Mouse (Mus musculus) v-Abl transformed pro-B cells (cell line): ENCODE data around the gene Cdk16.
"Not testable (repeated sequence)": the region's sequence is repeated elsewhere in the genome, so short reads cannot be mapped to it uniquely, and the experiment has no call there.

Experiments
- in situ Hi-C, 2 experiments: fragments of 400-800 bp; cut with MboI; formaldehyde crosslinking; loops; one replicate each; pipeline ENCODE4 v1.15.1; 2025; ENCODE audit not compliant: unreplicated experiment in 2 of 2

Gene Cdk16

DNA sequence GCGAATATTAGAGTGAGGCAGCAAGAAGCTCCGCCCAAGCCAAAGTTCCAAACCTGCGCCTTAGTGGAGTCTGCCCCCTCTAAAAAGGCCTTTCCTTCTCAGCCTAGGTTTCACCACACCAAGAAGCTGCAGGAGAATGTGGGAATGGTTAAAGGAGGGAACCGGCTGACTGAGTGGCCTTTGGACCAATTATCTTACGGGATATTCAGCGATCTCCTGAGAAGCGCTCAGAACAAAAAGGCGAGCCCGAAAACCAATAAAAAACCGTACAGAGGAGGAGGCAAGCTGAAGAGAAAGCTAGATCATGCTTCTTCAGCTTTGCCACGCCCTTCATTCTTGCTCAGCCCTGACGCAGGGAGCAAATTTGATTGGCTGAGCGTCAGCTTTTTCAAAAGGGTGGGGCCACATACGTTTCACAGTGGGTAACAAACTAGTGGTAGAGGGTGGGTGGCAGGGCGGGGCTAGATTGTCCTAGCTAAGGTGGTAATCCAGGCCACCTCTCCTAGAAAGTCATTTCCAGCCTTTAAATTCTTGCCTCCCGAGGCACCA is at the start of gene Cdk16:
Gene Cdk16, plus strand, starts transcription at position 436 of the 549 bp plus-strand sequence.
- in situ Hi-C loops: no loop called here

DNA sequence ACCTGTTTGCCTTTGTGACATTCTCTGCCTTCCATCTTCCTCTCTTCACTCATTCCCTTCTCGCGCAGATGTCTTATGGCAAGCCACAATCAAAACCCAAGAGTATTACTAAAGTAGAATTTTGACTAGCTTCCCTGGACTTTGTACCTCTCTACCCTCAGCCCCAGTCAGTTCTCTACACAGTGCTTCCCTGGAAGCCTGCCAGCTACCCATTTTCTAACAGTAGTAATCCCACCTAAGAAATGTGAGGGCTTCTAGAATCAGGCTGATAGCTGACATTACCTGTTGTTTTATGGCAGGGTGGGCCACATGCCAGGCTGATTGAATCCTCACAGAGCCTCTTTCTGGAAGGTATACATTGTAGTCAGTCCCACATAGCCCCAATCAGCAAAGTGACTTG is 49.6 kb upstream of the Cdk16 start:
- in situ Hi-C loops: no loop called here

DNA sequence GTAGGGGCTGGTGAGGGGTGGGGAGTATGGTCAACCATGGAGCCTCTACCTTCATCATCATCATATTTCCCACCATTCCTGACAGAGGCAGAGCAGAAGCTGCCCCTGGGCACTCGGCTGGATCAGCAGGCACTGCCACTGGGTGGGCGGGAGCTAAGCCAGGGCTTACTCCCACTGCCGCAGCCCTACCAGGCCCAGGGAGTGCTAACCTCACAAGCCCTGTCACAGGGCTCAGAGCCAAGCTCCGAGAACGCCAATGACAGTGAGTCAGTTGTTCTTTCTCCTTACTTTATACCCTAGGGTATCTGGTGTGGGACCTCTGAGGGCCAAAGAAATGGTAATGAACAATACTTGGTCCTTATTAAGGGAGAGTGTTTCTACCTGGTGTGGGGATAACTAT is 43.0 kb upstream of the Cdk16 start:
- in situ Hi-C loops: no loop called here

DNA sequence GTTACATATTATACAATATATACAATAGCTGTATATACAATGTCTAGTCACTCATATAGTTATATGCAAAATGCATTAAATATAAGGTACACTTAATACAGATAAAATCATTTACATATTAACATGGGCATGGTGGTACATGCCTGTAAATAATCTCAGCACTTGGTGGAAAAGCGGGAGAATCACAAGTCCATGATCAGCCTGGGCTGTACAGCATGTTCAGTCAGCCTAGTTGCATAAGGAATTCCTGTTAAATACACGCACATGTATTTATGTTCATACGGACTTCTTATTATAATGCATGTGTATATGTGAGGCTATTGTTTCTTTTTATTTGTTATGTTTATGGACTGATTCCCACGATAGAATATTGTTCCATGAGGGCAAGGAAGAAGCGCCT is 30.2 kb upstream of the Cdk16 start:
- in situ Hi-C loops: loop anchor here in 1 of 2 experiments (10.0 to 25.0 kb wide), 3 partner anchors 157 to 680 kb away; partner anchors contain the start of gene Cfp

DNA sequence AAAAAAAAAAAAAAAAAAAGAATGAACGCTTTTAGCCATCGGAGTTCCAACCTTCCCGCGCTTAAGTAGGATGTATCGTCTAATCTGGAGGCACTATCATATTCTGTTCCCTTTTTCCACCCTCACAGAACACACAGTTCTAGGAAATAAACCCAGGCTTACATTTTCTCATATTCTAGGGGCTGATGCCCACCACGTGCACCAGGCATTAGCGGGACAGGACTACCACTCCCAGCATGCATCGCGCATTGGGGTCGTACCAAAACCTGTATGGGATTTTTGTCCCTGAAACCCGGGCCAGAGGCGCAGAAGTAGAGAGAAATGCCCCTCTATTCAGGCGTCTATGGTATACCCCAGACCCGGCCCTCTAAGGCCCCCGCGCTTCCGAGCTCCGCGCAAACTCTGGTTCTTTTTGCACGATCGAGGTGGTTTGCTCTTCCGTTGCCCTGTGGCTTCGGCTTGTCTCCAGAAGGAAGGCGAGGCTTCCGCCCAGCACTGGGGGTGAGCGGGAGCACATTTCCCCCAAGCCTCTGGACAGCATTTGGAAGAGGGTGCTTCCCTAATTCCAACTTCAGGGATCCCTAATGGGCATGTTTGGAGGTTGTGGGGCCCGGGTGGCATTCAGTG is 29.6 kb upstream of the Cdk16 start, which contains the start of gene Uba1:
Gene Uba1, plus strand, starts transcription at position 301 of the 627 bp plus-strand sequence.
- in situ Hi-C loops: loop anchor here in 1 of 2 experiments (10.0 to 25.0 kb wide), 3 partner anchors 157 to 679 kb away; partner anchors contain the start of gene Cfp

DNA sequence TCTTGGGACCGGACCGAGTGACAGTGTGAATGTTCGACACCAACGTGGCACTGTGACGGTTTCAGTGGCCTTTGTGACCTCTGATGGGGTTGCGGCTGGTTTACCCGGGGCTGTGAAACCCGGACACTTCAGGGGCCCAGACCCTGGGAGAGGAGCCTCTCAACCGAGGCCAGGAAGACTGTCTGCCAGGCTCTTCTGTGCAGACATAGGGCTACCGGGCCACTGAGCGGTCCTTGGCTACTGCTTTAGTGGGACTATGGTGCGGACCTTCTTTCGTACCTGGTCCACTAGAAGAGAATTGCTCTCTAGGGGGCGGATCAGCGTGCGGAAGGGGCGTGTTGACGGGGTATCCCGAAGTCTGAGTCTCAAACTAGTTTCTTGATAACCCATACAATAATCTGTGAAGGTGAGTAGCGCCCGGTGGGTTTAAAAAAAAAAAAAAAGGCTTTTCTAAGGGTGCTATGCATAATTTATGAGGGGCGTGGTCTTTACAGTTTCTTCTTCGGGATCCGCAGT is 28.8 kb upstream of the Cdk16 start:
- in situ Hi-C loops: loop anchor here in 1 of 2 experiments (10.0 to 25.0 kb wide), 3 partner anchors 156 to 678 kb away; partner anchors contain the start of gene Cfp

DNA sequence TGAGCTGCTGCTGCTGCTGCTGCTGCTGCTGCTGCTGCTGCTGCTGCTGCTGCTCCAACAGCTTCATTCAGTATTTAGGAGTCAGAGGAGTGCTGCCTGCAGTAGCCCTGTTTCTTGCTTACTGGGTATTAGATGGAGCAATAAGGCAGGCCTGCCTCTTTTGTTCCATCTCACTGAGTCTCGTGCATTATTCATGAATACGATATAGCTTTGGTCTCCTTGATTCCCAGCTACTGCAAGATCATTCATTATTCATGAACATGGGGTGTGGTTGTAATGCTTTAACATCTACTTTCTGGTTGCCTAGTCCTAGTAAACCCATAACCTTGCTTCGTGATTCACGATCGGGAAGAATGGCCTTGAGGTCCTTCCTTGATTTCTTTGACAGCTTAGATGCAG is 25.4 kb upstream of the Cdk16 start:
- in situ Hi-C loops: loop anchor here (5.0 to 25.0 kb wide), 5 partner anchors 110 to 685 kb away; partner anchors contain the start of genes Cfp (in 1 of the 2) and Elk1 (in 1 of the 2)

DNA sequence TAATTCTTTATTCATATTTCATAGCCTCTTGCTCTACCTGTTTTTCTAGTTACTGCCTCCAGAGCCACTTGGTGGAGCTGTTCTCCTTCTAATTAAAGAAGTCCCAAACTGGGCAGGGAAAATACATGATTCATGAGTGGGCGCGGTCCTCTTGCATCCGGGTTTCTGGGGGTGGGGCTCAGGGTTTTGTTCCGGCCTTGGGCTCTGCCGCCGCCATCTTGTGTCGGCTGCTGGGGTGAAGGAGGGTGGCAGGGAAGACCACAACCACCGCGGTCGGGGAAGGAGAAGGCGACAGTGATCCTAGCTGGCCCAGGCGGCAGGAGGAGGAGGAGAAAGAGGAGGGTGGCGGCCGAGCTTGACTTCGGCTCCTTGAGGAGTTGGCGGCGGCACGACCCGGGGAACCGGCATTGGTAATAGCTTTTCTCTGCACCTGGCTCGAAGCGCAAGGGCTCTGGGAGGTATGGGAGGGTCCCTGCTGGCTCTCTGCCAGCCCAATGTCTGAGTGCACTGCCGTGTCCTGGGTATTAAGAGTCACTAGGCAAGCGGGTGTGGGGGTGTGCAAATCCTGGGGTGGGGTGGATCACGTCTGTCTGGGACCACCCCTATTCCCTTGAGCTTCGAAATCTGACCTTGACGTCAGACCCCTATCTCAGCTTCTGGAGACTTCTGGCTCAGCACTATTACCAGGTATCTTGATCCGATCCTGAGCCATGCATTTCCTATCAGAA is 24.9 kb upstream of the Cdk16 start:
- in situ Hi-C loops: loop anchor here (5.0 to 25.0 kb wide), 5 partner anchors 109 to 684 kb away; partner anchors contain the start of genes Cfp (in 1 of the 2) and Elk1 (in 1 of the 2)

DNA sequence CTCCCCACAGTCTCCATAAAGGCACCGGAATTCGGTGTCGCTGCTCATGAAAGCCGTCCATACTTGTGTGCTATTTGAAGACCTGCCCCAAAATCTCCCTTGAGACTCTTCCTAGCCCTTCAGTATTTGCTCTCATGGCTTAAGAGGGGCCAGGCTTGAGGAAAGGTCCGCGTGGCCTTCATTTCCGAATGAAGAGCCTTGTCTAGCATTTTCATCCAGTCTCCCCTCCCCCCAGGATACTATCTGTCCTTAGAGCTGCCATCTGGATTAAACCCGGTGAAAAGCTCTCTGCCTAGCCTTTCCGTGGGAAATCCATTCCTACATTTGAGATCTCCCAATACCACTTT is 24.3 kb upstream of the Cdk16 start:
- in situ Hi-C loops: loop anchor here (5.0 to 25.0 kb wide), 5 partner anchors 109 to 684 kb away; partner anchors contain the start of genes Cfp (in 1 of the 2) and Elk1 (in 1 of the 2)

DNA sequence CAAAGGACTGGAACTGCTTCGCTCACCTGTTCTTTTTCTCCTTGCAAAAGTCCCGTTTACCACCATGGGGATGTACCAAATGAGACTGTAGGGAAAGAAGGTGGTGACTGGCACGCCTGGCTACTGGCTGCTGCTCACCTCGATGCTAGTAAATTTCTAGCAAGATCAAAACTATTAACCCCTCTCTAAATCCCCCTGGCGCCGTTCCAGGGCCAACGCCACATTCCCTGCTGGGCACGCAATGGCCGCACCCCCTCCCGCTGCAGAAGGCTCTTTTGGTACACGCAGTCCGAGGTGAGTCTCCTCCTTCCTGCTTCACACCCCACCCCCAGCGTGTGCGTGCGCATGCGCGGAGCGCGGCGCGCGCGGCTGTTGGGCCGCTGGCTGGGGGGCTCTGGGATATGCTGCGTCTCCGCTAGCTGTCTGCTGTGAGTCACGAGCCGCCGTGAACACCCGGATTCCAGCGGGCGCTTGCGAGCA is 354 bp downstream of the Cdk16 start:
- in situ Hi-C loops: no loop called here

DNA sequence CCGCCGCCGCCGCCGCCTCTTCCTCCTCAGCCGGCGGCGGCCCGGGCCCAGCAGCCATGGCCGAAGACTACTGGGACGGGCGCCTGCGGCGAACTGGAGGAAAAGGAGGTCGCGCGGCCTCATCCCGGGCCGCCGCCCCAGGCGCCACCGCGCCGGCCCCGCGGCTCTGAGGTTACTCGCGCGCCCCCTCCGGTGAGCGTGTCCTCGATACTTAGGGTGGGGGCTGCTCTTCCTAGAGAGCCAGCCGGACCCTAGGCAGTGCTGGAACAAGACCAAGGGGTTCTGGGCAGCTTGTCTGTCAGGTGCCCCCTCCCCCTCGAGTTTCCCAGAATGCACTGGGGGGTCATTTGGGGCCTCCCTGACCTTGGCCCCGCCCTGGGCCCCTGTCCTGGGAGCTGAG is 861 bp downstream of the Cdk16 start:
- in situ Hi-C loops: no loop called here

DNA sequence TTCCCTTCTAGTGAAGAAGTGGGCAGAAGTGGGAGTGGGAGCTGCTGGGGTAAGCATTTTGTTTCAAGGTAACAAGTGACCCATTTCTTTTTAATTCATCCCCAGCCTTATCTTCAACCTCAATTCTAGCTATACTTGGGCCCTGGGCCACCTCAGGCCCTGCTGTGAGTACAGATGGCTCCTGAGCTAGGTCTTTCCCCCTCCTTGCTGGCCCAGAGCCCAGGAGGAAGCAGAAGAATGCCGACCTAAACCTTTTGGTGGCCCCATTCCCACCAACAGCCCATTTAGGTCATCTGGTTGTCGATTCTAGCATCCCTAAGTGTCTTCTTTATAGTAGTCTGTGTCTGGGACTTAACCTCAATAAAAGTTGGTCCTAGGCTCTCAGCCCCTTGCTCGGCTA is 3.8 kb downstream of the Cdk16 start:
- in situ Hi-C loops: no loop called here

DNA sequence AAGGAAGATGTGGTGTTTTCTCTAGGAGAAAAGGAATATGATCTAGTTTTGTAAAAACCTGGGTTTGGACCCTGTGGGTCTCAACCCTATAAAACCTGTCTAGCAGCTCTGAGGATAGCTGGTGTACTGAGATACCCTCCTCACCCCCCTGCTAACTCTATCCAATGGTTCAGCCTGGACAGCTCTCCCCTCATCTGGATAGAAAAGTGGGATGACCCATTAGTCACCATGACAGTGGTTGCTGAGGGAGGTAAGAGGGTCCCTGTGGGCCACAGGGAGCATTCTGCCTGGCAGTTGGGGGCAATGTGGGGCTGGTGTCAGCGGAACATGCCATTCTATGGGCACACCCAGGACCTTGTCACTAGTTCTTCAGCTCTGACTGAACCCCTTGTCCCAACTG is 4.9 kb downstream of the Cdk16 start:
- in situ Hi-C loops: no loop called here

DNA sequence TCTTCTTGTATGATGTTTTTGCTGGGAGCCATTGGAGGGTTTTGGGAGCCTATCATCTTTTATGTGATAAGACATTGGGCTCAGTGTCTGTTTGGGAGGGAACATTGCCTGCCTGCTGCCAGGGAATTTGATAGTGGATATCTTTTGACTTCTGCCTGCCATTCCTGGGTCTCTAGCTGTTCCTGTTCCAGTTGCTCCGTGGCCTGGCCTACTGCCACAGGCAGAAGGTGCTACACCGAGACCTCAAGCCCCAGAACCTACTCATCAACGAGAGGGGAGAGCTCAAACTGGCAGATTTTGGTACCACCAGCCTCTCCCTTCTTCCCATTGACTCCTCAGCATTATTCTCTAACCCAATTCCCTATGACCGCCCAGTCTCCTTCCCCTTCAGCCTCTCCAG is 8.1 kb downstream of the Cdk16 start:
- in situ Hi-C loops: no loop called here

DNA sequence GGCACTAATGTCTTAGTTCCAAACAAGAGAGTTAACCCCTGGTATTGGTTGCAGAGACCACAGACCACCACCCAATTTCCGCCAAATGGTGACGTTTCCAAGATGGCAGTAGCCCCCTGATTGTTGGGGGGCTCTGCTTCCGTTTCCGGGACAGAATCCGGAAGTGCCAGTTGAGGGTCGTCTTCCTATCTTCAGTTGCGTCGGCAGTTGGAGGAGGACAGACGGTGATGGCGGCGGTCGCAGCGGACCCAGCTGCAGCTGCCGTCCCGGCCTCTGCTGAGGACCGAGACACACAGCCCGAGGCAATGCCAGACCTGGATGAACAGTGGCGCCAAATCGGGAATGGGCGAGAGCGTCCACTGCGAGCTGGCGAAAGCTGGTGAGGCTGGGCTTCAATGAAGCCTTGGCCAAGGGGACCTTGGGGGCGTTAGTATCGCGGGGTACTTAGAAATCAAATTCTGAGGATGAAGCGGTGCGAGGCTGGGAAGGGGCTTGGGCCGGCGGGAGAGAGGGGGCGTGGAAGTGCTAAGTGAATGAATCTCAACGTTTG is 16.1 kb downstream of the Cdk16 start, which contains the start of gene Usp11:
Gene Usp11, plus strand, starts transcription at position 166 of the 550 bp plus-strand sequence.
- in situ Hi-C loops: no loop called here

DNA sequence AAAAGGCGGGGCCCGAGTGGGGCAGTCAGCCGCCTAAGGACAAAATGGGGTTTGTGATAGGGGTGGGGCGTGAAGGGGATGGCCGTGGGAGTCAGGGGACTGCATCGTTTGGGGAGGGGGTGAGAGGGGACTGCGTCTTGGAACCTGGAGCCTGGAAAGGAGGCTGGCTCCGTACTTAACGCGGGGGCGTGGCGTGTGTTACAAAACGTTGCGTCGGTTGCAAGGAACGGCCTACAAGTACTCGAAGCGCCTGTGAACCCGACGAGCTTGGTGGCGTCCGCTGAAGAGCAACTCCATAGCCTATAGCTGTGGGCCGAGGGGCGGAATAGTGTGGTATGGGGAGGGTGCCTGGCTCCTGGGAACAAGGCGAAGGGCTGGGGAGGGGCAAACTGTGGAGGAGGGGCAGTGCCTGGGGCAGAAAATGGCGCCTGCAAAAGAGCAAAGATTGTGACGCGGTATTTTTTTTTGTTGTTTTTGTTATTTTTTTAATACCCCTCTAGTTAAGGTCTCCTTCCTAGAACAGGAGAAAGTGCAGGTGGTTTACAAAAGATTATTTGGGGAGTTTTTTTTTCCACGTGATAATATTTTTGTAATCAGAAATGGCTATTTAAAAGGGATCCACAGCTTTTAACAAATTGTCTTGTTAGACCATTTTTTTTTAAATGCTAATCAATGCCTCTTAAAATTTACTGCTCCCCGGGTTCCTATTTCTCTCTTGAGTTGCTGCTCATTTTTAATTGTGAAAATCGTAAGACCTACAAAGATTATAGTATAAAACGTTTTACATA is 16.7 kb downstream of the Cdk16 start:
- in situ Hi-C loops: no loop called here

DNA sequence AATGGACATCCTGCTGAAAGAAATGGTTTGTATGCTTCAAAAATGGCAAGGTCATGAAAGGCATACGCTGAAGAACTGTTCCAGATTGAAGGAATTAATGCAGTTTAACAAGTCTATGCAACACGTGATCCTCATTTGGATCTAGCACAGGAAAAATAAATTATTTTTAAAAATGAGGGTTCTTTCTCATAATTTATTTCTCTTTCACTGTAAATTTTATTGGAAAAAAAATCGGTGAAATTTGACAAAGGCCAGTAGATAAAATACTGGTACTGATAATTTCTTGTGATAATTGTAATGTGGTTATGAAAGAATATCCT is 17.3 kb downstream of the Cdk16 start:
- in situ Hi-C loops: no loop called here

DNA sequence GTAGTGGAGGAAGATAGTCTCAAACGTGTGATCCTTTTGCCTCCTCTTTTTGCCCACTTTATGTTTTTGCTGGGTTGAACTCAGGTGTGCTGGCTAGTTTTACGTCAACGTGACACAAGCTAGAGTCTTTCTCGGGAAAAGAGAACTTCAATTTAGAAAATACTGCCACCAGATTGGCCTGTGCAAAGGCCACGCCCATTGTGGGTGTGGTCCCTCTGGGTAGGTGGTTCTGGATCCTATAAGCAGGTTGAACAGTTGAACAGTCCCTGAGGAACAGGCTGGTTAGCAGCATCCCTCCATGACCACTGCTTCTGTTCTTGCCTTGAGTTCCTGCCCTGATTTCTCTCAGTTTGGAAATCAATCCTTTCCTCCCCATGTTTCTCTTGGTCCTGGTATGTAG is 40.9 kb downstream of the Cdk16 start:
- in situ Hi-C loops: no loop called here

DNA sequence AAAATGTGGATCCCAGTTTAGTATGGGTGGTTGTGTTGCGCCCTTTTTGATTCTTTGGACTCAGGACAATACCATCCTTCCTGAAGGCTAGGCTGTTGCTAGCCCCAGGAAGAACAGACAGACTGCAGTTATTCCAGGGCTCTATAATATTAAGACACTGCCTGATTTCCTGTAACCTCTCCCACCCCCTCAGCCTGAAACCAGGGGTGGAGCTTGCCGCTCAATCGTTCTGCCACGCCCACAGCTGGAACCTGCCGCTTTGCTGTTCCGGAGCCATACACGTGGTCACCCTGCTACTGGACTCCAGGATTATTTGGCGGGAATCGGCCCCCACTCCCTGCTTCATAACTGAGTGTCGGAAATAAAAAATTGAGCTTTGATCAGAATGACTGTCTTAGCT is 42.3 kb downstream of the Cdk16 start:
- in situ Hi-C loops: not testable (repeated sequence)

DNA sequence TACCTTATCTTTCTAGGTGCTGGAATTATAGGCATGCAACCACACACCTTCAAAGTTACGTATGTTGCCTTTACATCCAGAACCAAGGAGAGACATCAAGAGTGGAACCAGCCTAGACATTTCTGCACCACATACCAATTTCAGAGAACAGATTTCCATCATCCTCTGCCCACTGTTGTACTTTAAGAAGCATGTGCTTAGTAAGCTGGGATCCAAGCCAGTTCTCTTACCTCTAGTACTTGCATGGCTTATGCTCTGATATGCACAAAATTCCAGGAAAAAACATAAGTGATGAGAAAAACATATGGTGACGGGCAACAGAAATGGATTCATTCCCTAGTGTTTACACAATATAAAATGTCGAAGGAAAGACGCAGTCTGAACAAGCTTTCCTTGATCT is 48.7 kb downstream of the Cdk16 start:
- in situ Hi-C loops: no loop called here
